Mouse (Mus musculus) myocyte (in vitro differentiated cells): Measurements from ENCODE around the gene Gid8.

ENCODE experiments used
- E2F4 ChIP-seq: IDR thresholded peaks from one replicate; pipeline ENCODE4 v1.6.1; 2011; ENCODE audit warnings: mild to moderate bottlenecking, control low read depth, moderate library complexity; ENCODE audit not compliant: insufficient read depth
- MAX ChIP-seq: IDR thresholded peaks from one replicate; pipeline ENCODE4 v1.6.1; 2011; ENCODE audit warnings: low read depth, mild to moderate bottlenecking, control low read depth
- MYOG ChIP-seq, 3 experiments: IDR thresholded peaks; one replicate each; pipeline ENCODE4 v1.6.1; 2011; ENCODE audit warnings: control low read depth in 2 of 3, low read depth in 2 of 3, mild to moderate bottlenecking in 2 of 3; ENCODE audit not compliant: insufficient read length in 2 of 3, control insufficient read depth in 1 of 3, insufficient read depth in 1 of 3
- POLR2A ChIP-seq: IDR thresholded peaks from one replicate; pipeline ENCODE4 v1.6.1; 2011; ENCODE audit warnings: low read depth, mild to moderate bottlenecking, control low read depth, moderate library complexity; ENCODE audit not compliant: insufficient read length
- TCF12 ChIP-seq: IDR thresholded peaks from one replicate; pipeline ENCODE4 v1.6.1; 2011; ENCODE audit warnings: mild to moderate bottlenecking, control low read depth; ENCODE audit not compliant: poor library complexity, insufficient read depth, severe bottlenecking
- USF1 ChIP-seq: IDR thresholded peaks from one replicate; pipeline ENCODE4 v1.6.1; 2011; ENCODE audit warnings: low read depth, mild to moderate bottlenecking, control low read depth, moderate library complexity

DNA sequence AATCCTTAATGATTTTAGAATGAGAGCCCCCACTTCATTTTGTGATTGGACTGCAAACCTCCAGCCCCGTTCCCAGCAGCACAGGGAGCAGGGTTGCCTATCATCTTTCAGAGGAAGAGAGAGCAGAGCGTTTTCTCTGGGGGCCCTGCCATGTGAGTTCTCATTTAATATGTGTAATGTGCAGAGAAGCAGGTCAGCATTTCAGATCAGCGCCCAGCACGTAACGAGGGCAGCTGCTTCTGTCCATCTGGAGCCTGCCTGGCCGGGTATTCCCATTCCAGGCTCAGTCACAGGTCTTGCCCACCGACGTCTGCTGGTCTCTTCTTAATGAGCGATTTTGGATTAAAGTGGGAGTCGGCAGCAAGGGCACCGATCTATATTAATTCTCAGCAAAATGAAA is 55.1 kb downstream of the Gid8 start:
- TF ChIP-seq E2F4 (no peak), POLR2A (no peak), TCF12 (no peak), MAX (no peak), USF1 (no peak), MYOG (IDR thresholded peaks at IDR 0.05; ENCODE audit: control insufficient read depth in 1 of 3, insufficient read depth in 1 of 3, insufficient read length in 2 of 3, low read depth in 2 of 3) (no peak)
